In the genomic region with DNA sequence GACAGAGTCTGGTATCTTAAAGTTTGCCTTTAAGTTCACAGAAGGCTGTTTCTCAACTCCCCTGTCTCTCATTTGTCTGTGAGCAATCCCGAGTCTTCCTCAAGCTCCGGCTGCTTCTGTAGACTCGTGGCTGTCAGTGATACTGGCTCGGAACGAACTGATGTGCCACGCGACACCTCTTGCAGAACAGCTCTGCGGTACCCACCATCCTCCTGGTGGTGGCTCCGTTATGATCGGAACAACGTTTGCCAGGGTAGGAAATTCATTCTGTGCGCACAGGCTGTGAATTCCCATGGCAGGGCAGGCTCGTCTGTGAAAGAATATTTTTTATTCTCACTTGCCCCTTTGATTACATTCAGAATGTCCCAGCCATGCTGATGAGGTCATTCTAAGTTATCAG, we compare ENCODE assay signal across 15 mouse cellular contexts.
DNase-seq lines count a peak whose midpoint lies in the region; ATAC-seq and TF ChIP-seq lines count a peak whose summit lies in the region.
"Had no signal": no experiment of that assay in that cellular context is flagged by ENCODE, and none has a peak within 500 bp of the region (broad histone marks: within the 10 kb centered on the region; RNA-seq: fewer than 3 reads in every experiment).

No protein-coding gene starts in this region.

- peak; percentile 59; the same call in 1 of the 2 replicates for ATAC-seq in hindbrain, postnatal 0 days
- ATAC-seq in hindbrain, embryonic 12.5 days (ENCODE audit: low FRiP score): no peak
- ATAC-seq: CD4-positive, CD25-positive, alpha-beta regulatory T cell, adult 4 months; liver, postnatal 0 days had no signal

- H3K4me1 ChIP-seq in hindbrain, postnatal 0 days (ENCODE audit: insufficient read depth, low read length): no peaks in the 10 kb centered on the region
- H3K4me1 ChIP-seq in hindbrain, embryonic 12.5 days: no peaks in the 10 kb centered on the region

- no peak overlapping the region for H3K4me3 ChIP-seq in hindbrain, postnatal 0 days (ENCODE audit: low read length)
- no peak overlapping the region for H3K4me3 ChIP-seq in hindbrain, embryonic 12.5 days
- H3K4me3 ChIP-seq: limb, embryonic 12.5 days had no signal

- 0 out of 2 replicates have a peak overlapping the region, but pooled peaks have one; percentile 14 for H3K4me2 ChIP-seq in hindbrain, postnatal 0 days (ENCODE audit: low read depth, low read length)
- H3K4me2 ChIP-seq in hindbrain, embryonic 12.5 days (replicated peaks): no peak overlapping the region
- H3K4me2 ChIP-seq: limb, embryonic 12.5 days had no signal

- H3K9ac ChIP-seq in hindbrain, postnatal 0 days (replicated peaks; ENCODE audit: low read length): no peak overlapping the region
- H3K9ac ChIP-seq in hindbrain, embryonic 12.5 days: no peak overlapping the region
- H3K9ac ChIP-seq: limb, embryonic 12.5 days; liver, postnatal 0 days had no signal

- H3K27me3 ChIP-seq in hindbrain, postnatal 0 days (ENCODE audit: insufficient read depth, low read length): no peaks in the 10 kb centered on the region
- H3K27me3 ChIP-seq in hindbrain, embryonic 12.5 days: no peaks in the 10 kb centered on the region; the same call in 1 of the 2 replicates
- H3K27me3 ChIP-seq: limb, embryonic 12.5 days had no signal

- no peak overlapping the region for H3K27ac ChIP-seq in hindbrain, postnatal 0 days
- no peak overlapping the region for H3K27ac ChIP-seq in hindbrain, embryonic 12.5 days
- H3K27ac ChIP-seq: limb, embryonic 12.5 days; stomach, postnatal 0 days had no signal

- peak; percentile 59 for DNase-seq in hindbrain, postnatal 0 days (ENCODE audit: low spot score)
- peak; percentile 17 for DNase-seq in frontal cortex, postnatal 25 days (ENCODE audit: low spot score in 2 of 2)
- DNase-seq in layer of hippocampus, postnatal 36 days: peak; percentile 39 to 41
- DNase-seq in right cerebral cortex, postnatal 25 days: peak; percentile 29
- no peak for DNase-seq in heart, adult 18-20 months
- no peak for DNase-seq in gastrocnemius, adult 18-20 months (ENCODE audit: low spot score)
- no peak for DNase-seq in ovary, adult 18-20 months (ENCODE audit: low spot score)
- DNase-seq: embryo, embryonic 11 days; heart, postnatal 14 days; kidney, adult 2 months; liver, postnatal 0 days had no signal

- H3K36me3 ChIP-seq in hindbrain, postnatal 0 days (ENCODE audit: insufficient read depth, low read length): no peaks in the 10 kb centered on the region
- no peaks in the 10 kb centered on the region for H3K36me3 ChIP-seq in hindbrain, embryonic 12.5 days
- H3K36me3 ChIP-seq: limb, embryonic 12.5 days had no signal

- TF ChIP-seq CTCF in hindbrain, postnatal 0 days (IDR thresholded peaks at IDR 0.05; ENCODE audit: low read depth): peak; percentile 55

- H3K9me3 ChIP-seq in hindbrain, postnatal 0 days (ENCODE audit: low read length): no peaks in the 10 kb centered on the region
- no peaks in the 10 kb centered on the region for H3K9me3 ChIP-seq in hindbrain, embryonic 12.5 days (replicated peaks)
- H3K9me3 ChIP-seq: limb, embryonic 12.5 days had no signal

- 61% methylated on average over 13 of the region's 13 CpGs for WGBS in hindbrain, postnatal 0 days
- WGBS in hindbrain, embryonic 12.5 days: 81% methylated on average over 13 of the region's 13 CpGs

Comparison
In these comparisons a context has a peak if more than half of its experiments do, and no peak if none do; other contexts are left out.
1. DNase-seq: peak in hindbrain, postnatal 0 days (single experiment), frontal cortex, postnatal 25 days (2 of 2), layer of hippocampus, postnatal 36 days (2 of 2) and right cerebral cortex, postnatal 25 days (single experiment); none in heart, adult 18-20 months (0 of 2), gastrocnemius, adult 18-20 months (single experiment) and ovary, adult 18-20 months (single experiment).